Mouse (Mus musculus): ENCODE measurements around the gene Cdh23. TPM values are rescaled to one million over a fixed set of nuclear protein-coding genes. Genes with fewer than 3 reads are reported as not detected.
A peak's percentile ranks its signal among the peaks of the same experiment; 100 is the strongest.

Gene Cdh23
- polyA plus RNA-seq, 1 experiment from 2014 or later = 4.7 TPM

DNA sequence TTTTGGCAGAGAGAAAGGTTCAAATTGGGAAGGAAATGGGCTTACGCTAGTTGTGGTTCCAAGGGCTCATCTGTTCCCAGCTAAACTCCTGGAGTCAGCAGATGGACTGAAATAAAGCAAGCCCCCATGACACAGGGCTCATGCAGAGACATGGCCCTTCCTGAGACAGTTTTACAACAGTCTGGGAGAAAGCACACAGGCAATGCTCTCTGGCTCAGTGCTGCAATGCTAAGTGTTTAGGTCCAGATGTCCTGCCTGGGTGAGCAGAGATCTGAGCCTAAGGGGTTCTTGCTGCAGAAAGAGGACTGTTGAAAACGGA, 334.0 kb downstream of the Cdh23 start:
- WGBS = 63% methylated on average over 2 of the region's 2 CpGs
- ATAC-seq = no peak
- Histone ChIP-seq H3K36me3 (ENCODE audit: control insufficient read depth, insufficient read depth, low read length) (no peaks in the 10 kb centered on the region), H3K27me3 (ENCODE audit: control insufficient read depth, insufficient read depth, low read depth, low read length) (no peaks in the 10 kb centered on the region), H3K9me3 (replicated peaks; ENCODE audit: control insufficient read depth, low read length, poor library complexity, severe bottlenecking) (no peaks in the 10 kb centered on the region), H3K4me3 (ENCODE audit: low read depth, low read length) (no peak overlapping the region), H3K4me1 (ENCODE audit: control insufficient read depth, insufficient read depth, low read length) (peaks cover 4% of the 10 kb centered on the region; the same call in 1 of the 2 replicates), H3K4me2 (ENCODE audit: low read length) (no peak overlapping the region), H3K27ac (ENCODE audit: low read length) (no peak overlapping the region), H3K9ac (ENCODE audit: low read depth, low read length) (no peak overlapping the region)

DNA sequence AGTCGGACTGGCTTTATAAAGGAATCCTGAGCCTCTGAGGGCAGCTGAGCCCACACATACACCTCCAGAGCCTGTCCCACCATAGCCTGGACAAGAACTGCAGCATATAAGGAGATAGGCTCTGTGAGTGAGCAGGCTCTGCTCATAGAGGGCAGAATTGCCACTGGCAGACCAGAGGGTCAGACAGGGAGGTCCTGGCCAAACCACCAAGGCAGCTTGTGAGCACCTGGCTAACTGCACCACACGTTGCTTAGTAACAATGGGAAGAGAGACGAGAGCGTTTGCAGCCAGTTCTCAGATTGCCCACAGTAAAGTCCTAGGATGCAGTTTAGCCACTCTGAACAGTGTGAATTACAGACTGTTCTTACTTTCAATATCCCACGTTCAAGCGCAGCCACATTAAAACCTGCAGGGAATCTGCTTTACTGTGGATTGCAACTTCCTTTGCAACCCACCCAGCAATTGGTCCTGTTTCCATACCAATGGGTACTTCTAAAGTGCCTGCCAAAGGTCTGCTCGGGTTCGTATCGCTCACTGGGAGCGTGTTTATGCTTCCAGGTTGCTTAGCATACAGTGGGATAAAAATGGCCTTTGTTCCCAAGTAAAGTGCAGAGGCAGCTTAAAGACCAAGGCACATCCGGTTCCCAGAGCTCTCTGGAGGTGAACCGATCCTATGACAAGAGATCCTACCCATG, 334.5 kb downstream of the Cdh23 start:
- H3K27me3 ChIP-seq (ENCODE audit: control insufficient read depth, insufficient read depth, low read depth, low read length) = no peaks in the 10 kb centered on the region
- H3K4me3 ChIP-seq (ENCODE audit: low read depth, low read length) = no peak overlapping the region
- H3K4me2 ChIP-seq (ENCODE audit: low read length) = no peak overlapping the region
- H3K36me3 ChIP-seq (ENCODE audit: control insufficient read depth, insufficient read depth, low read length) = no peaks in the 10 kb centered on the region
- no peaks in the 10 kb centered on the region for H3K9me3 ChIP-seq (replicated peaks; ENCODE audit: control insufficient read depth, low read length, poor library complexity, severe bottlenecking)
- peaks cover 4% of the 10 kb centered on the region; the same call in 1 of the 2 replicates for H3K4me1 ChIP-seq (ENCODE audit: control insufficient read depth, insufficient read depth, low read length)
- no peak; the same call in 1 of the 2 replicates for ATAC-seq
- no peak overlapping the region for H3K9ac ChIP-seq (ENCODE audit: low read depth, low read length)
- H3K27ac ChIP-seq (ENCODE audit: low read length) = 0 out of 2 replicates have a peak overlapping the region, but pooled peaks have one; percentile 18
- 56% methylated on average over 12 of the region's 12 CpGs for WGBS

DNA sequence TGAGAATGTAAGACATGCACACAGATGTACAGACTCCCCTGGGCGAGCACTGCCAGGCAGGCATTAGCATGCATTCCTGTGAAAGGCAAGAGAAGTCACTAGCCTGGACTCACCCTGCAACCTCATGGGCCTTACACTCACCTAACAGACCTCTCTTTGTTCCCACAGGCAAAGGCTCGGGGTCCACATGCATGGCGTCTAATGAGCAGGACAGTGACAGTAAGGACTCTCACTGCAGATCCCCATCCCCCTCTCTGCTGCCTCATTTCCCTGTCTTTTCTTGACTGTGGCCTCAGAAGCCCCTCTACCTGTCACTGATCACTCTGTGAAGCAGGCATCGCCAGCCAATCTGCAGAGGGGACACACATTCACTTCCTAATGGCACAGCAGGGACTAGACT, 337.5 kb downstream of the Cdh23 start:
- H3K9ac ChIP-seq (ENCODE audit: low read depth, low read length) = no peak overlapping the region
- ATAC-seq = no peak
- no peaks in the 10 kb centered on the region for H3K27me3 ChIP-seq (ENCODE audit: control insufficient read depth, insufficient read depth, low read depth, low read length)
- H3K36me3 ChIP-seq (ENCODE audit: control insufficient read depth, insufficient read depth, low read length) = no peaks in the 10 kb centered on the region
- H3K4me2 ChIP-seq (ENCODE audit: low read length) = no peak overlapping the region
- 34% methylated on average over 4 of the region's 4 CpGs for WGBS
- no peaks in the 10 kb centered on the region for H3K9me3 ChIP-seq (replicated peaks; ENCODE audit: control insufficient read depth, low read length, poor library complexity, severe bottlenecking)
- H3K27ac ChIP-seq (ENCODE audit: low read length) = no peak overlapping the region
- no peak overlapping the region for H3K4me3 ChIP-seq (ENCODE audit: low read depth, low read length)
- H3K4me1 ChIP-seq (ENCODE audit: control insufficient read depth, insufficient read depth, low read length) = peaks cover 4% of the 10 kb centered on the region; the same call in 1 of the 2 replicates

DNA sequence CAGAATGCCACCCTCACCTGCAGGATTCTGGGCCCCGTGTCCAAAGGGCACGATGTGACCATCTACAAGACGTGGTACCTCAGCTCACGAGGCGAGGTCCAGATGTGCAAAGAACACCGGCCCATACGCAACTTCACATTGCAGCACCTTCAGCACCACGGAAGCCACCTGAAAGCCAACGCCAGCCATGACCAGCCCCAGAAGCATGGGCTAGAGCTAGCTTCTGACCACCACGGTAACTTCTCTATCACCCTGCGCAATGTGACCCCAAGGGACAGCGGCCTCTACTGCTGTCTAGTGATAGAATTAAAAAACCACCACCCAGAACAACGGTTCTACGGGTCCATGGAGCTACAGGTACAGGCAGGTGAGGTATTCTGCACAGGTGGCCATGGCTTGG, 338.4 kb downstream of the Cdh23 start:
- Histone ChIP-seq H3K9ac (ENCODE audit: low read depth, low read length) (no peak overlapping the region), H3K27ac (ENCODE audit: low read length) (no peak overlapping the region), H3K36me3 (ENCODE audit: control insufficient read depth, insufficient read depth, low read length) (no peaks in the 10 kb centered on the region), H3K4me3 (ENCODE audit: low read depth, low read length) (no peak overlapping the region), H3K27me3 (ENCODE audit: control insufficient read depth, insufficient read depth, low read depth, low read length) (no peaks in the 10 kb centered on the region), H3K9me3 (replicated peaks; ENCODE audit: control insufficient read depth, low read length, poor library complexity, severe bottlenecking) (no peaks in the 10 kb centered on the region), H3K4me1 (ENCODE audit: control insufficient read depth, insufficient read depth, low read length) (peaks cover 4% of the 10 kb centered on the region; the same call in 1 of the 2 replicates), H3K4me2 (ENCODE audit: low read length) (no peak overlapping the region)
- no peak for ATAC-seq
- 97% methylated on average over 14 of the region's 14 CpGs for WGBS

DNA sequence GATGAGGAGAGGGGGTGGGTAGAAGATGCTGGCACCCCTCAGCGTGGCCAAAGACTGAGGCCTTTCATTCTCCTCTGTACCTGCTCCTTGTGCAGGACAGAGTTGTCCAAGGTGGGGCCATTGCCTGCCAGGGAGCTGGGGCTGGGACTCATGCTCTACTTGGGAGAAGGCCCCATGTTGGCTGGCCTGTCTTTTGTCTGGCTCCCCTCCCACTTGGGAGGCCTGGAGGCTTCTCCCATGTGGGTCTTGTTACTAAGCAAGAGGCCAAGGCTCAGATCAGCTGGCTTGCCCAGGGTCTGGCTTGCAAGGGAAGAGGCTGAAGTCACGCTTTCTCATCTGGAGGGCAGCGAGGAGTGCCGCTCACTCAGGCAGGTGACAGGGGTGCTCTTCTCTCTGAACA, 338.8 kb downstream of the Cdh23 start:
- H3K27me3 ChIP-seq (ENCODE audit: control insufficient read depth, insufficient read depth, low read depth, low read length) = no peaks in the 10 kb centered on the region
- peaks cover 4% of the 10 kb centered on the region; the same call in 1 of the 2 replicates for H3K4me1 ChIP-seq (ENCODE audit: control insufficient read depth, insufficient read depth, low read length)
- no peak overlapping the region for H3K27ac ChIP-seq (ENCODE audit: low read length)
- H3K9me3 ChIP-seq (replicated peaks; ENCODE audit: control insufficient read depth, low read length, poor library complexity, severe bottlenecking) = no peaks in the 10 kb centered on the region
- no peak overlapping the region for H3K9ac ChIP-seq (ENCODE audit: low read depth, low read length)
- 89% methylated on average over 4 of the region's 4 CpGs for WGBS
- H3K4me2 ChIP-seq (ENCODE audit: low read length) = no peak overlapping the region
- H3K4me3 ChIP-seq (ENCODE audit: low read depth, low read length) = no peak overlapping the region
- no peaks in the 10 kb centered on the region for H3K36me3 ChIP-seq (ENCODE audit: control insufficient read depth, insufficient read depth, low read length)
- ATAC-seq = no peak

DNA sequence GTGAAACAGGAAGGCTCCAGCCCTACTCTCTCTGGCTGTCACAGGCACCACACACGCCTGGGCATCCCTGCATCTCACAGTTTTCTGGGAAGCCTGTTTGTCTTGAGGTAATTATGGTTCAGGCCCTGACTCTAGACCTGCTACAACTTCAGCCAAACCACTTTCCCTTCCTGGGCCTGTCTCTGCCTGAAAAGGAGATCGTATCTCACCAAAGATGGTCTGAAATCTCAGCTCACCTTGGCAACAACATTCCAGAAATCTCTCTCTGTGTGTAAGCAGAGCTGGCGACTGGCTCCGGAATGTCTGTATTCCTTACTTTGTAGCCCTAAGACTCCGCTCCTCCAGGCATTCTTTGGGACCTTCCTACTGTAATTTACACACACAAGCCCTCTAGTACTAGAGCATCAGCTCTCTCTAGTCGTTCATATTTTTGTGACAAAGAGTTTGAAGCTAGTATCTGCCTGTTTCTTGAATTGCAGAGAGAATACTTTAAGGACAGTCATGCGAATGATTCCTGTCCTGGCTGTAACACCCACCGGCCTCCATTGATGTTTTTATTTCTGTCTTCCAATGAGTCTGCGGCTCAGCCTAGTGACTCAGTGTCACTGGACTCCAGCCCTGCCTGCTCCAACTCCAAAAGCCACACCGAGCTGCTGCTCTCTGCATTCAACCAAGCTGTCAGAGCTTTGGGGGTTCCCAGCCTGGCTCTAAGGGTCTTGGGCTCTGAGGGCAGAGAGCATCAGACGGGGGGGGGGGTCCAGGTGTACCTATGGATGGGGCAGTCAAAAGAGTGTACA, 341.2 kb downstream of the Cdh23 start:
- 75% methylated on average over 11 of the region's 11 CpGs for WGBS
- H3K4me2 ChIP-seq (ENCODE audit: low read length) = no peak overlapping the region
- H3K4me1 ChIP-seq (ENCODE audit: control insufficient read depth, insufficient read depth, low read length) = peaks cover 3% of the 10 kb centered on the region; the same call in 1 of the 2 replicates
- no peak overlapping the region for H3K4me3 ChIP-seq (ENCODE audit: low read depth, low read length)
- no peak overlapping the region for H3K9ac ChIP-seq (ENCODE audit: low read depth, low read length)
- H3K9me3 ChIP-seq (replicated peaks; ENCODE audit: control insufficient read depth, low read length, poor library complexity, severe bottlenecking) = no peaks in the 10 kb centered on the region
- H3K27ac ChIP-seq (ENCODE audit: low read length) = no peak overlapping the region
- no peak for ATAC-seq
- H3K27me3 ChIP-seq (ENCODE audit: control insufficient read depth, insufficient read depth, low read depth, low read length) = no peaks in the 10 kb centered on the region
- H3K36me3 ChIP-seq (ENCODE audit: control insufficient read depth, insufficient read depth, low read length) = no peaks in the 10 kb centered on the region

DNA sequence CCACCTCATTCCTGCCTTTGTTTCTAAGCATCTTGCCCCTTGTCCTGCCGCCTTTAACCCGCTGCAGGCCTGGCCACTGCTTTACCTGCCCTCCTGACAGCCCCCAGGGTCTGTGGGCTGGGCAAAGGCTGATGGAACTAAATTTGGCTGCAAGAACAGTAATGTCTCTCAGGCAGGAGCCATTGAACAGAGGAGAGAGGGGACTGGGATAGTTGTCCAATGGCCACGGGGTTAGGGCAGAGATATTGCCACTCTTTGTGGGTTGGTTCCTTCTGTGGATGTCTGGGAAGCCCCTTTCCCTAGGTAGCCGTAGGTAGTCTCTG, 342.3 kb downstream of the Cdh23 start:
- H3K4me1 ChIP-seq (ENCODE audit: control insufficient read depth, insufficient read depth, low read length) = peaks cover 4% of the 10 kb centered on the region; the same call in 1 of the 2 replicates
- H3K27ac ChIP-seq (ENCODE audit: low read length) = no peak overlapping the region
- 90% methylated on average over 4 of the region's 4 CpGs for WGBS
- H3K27me3 ChIP-seq (ENCODE audit: control insufficient read depth, insufficient read depth, low read depth, low read length) = no peaks in the 10 kb centered on the region
- no peak overlapping the region for H3K9ac ChIP-seq (ENCODE audit: low read depth, low read length)
- no peaks in the 10 kb centered on the region for H3K36me3 ChIP-seq (ENCODE audit: control insufficient read depth, insufficient read depth, low read length)
- H3K4me2 ChIP-seq (ENCODE audit: low read length) = no peak overlapping the region
- no peak for ATAC-seq
- H3K9me3 ChIP-seq (replicated peaks; ENCODE audit: control insufficient read depth, low read length, poor library complexity, severe bottlenecking) = no peaks in the 10 kb centered on the region
- no peak overlapping the region for H3K4me3 ChIP-seq (ENCODE audit: low read depth, low read length)

DNA sequence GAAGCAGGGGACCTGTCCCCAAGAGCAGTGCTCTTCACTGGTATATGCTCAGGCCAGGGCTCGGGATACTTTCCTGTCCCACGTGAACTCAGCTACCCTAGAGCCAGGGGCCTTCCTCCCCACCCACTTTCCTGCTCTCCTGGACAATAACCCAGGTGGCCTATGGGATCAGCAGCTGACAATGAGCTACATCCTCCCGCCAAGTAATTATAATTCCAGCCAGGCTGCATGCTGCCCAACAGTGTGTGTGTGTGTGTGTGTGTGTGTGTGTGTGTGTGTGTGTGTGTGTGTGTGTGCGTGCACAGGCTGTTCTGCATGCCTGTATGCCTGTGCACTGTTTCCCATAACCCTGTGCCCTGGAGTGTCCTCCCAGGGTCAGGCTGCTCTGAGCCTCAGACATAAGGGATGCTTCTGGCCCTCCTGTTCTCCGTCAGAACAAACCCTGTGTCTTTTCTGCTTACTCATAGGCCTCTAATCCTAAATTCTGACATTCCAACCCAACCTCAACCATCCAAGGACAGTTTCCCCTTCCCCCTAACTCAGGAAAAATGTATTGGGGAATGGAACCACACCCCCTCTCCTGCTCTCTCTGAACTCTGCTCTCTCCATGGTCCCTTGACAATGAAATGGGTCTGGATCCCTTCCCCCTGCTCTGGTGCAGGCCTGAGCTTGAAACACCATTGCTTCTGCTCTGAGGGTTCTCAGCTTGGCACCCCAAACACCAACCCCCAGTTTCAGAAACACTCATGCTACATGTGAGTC, 342.9 kb downstream of the Cdh23 start:
- H3K27ac ChIP-seq (ENCODE audit: low read length) = no peak overlapping the region
- no peak overlapping the region for H3K9ac ChIP-seq (ENCODE audit: low read depth, low read length)
- H3K4me1 ChIP-seq (ENCODE audit: control insufficient read depth, insufficient read depth, low read length) = peaks cover 4% of the 10 kb centered on the region; the same call in 1 of the 2 replicates
- no peaks in the 10 kb centered on the region for H3K27me3 ChIP-seq (ENCODE audit: control insufficient read depth, insufficient read depth, low read depth, low read length)
- no peak for ATAC-seq
- 48% methylated on average over 5 of the region's 5 CpGs for WGBS
- H3K36me3 ChIP-seq (ENCODE audit: control insufficient read depth, insufficient read depth, low read length) = no peaks in the 10 kb centered on the region
- no peak overlapping the region for H3K4me2 ChIP-seq (ENCODE audit: low read length)
- H3K9me3 ChIP-seq (replicated peaks; ENCODE audit: control insufficient read depth, low read length, poor library complexity, severe bottlenecking) = no peaks in the 10 kb centered on the region
- no peak overlapping the region for H3K4me3 ChIP-seq (ENCODE audit: low read depth, low read length)
